Mouse (Mus musculus): ENCODE data around the gene Epha8. TPM values are rescaled to one million over a fixed set of nuclear protein-coding genes. Genes with fewer than 3 reads are reported as not detected.

Gene Epha8
- polyA plus RNA-seq, 1 experiment, result 0.48 TPM

- Histone ChIP-seq H3K36me3 (replicated peaks; ENCODE audit: low read length) (peaks cover 22% of the 10 kb centered on the region), H3K4me1 (peaks cover 10% of the 10 kb centered on the region), H3K4me3 (replicated peaks) (no peak overlapping the region), H3K9me3 (no peaks in the 10 kb centered on the region), H3K27me3 (replicated peaks) (peaks cover 57% of the 10 kb centered on the region)
- TF ChIP-seq GATA1 (IDR thresholded peaks at IDR 0.05; ENCODE audit: borderline replicate concordance, low read length) (no peak), FLI1 (IDR thresholded peaks at IDR 0.05; ENCODE audit: low read length) (no peak)
These were observed 20.6 kb upstream of the Epha8 start for GRCm38 (mm10) chr4:136977244-136977643.

DNA sequence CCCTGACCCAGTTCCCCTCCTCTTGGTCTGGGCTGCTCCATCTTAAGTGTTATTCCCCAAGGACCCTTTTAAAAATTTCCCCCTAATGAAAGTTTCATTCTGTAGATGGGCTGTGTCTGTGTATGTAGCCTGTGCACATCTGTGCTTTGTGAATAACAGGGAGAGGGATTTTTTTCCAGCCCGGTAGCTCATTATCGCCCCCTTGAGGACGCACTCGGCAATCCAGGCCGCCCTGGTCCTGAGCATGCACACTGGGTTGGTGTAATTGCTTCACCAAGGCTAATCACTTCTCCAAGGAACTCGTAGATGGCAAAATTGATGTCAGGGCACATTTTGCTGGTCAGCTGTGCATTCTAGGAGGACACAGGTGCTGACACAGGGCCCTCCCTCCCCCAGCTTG lies 14.3 kb upstream of the Epha8 start:
- TF ChIP-seq FLI1 (IDR thresholded peaks at IDR 0.05; ENCODE audit: low read length) (no peak), GATA1 (IDR thresholded peaks at IDR 0.05; ENCODE audit: borderline replicate concordance, low read length) (no peak)

GRCm38 (mm10) chr4:136969503-136970276 lies 13.1 kb upstream of the Epha8 start:
- Histone ChIP-seq H3K36me3 (replicated peaks; ENCODE audit: low read length) (no peaks in the 10 kb centered on the region), H3K4me1 (peaks cover 12% of the 10 kb centered on the region; the same call in 1 of the 2 replicates), H3K27me3 (replicated peaks) (peaks cover 89% of the 10 kb centered on the region), H3K4me3 (replicated peaks) (no peak overlapping the region), H3K9me3 (no peaks in the 10 kb centered on the region)
- TF ChIP-seq FLI1 (IDR thresholded peaks at IDR 0.05; ENCODE audit: low read length), result no peak
- no peak for TF ChIP-seq GATA1 (IDR thresholded peaks at IDR 0.05; ENCODE audit: borderline replicate concordance, low read length)

More for the DNA sequence above, 14.3 kb upstream of the Epha8 start:
- Histone ChIP-seq H3K4me3 (replicated peaks) (no peak overlapping the region), H3K27me3 (replicated peaks) (peaks cover 88% of the 10 kb centered on the region), H3K36me3 (replicated peaks; ENCODE audit: low read length) (no peaks in the 10 kb centered on the region), H3K4me1 (peaks cover 3% of the 10 kb centered on the region; the same call in 1 of the 2 replicates), H3K9me3 (no peaks in the 10 kb centered on the region)

DNA sequence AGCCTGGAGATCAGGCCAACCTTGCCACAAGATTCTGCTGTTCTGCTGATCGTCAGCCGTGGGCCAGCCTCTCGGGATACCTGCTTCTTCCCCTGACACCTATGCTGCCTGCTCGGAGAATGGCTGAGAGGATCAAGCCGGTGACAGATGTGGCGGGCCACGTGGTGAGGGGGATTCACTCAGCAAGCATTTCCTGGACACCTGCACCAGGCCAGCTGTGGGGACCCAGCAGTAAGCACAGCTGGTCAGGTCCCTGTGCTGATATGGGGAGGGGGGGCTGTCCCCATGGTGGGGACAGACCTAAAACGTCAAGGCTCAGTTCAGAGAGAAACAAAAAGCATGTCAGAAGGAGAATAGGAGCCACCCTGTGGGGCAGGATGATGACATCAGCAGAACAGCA lies 12.5 kb upstream of the Epha8 start:
- peaks cover 89% of the 10 kb centered on the region for H3K27me3 ChIP-seq (replicated peaks)

DNA sequence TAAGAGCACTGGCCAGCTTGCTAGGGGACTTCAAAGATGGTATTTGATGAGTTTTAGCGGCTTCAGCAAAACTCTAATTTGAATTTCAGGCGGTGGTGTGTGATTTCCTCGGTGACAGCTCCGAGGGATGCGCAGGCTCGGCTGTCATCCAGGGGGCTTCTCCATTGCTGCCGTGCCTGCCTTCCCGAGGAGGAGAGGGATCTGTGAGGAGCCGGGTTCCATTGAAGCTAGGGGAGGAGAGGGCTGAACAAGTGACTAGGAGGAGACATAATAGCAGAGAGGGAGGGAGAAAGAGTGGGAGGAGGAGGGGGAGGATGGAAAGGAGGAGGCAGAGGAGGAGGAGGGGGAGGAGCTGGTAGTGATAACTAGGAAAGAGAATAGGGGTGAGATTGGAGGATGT lies 10.9 kb upstream of the Epha8 start:
- H3K27me3 ChIP-seq (replicated peaks), result peaks cover 93% of the 10 kb centered on the region
- no peaks in the 10 kb centered on the region for H3K9me3 ChIP-seq
- no peak overlapping the region for H3K4me3 ChIP-seq (replicated peaks)
- peaks cover 12% of the 10 kb centered on the region; the same call in 1 of the 2 replicates for H3K4me1 ChIP-seq
- H3K36me3 ChIP-seq (replicated peaks; ENCODE audit: low read length), result no peaks in the 10 kb centered on the region
- TF ChIP-seq FLI1 (IDR thresholded peaks at IDR 0.05; ENCODE audit: low read length) (no peak), GATA1 (IDR thresholded peaks at IDR 0.05; ENCODE audit: borderline replicate concordance, low read length) (no peak)

More for the DNA sequence above, 12.5 kb upstream of the Epha8 start:
- TF ChIP-seq GATA1 (IDR thresholded peaks at IDR 0.05; ENCODE audit: borderline replicate concordance, low read length) (no peak), FLI1 (IDR thresholded peaks at IDR 0.05; ENCODE audit: low read length) (no peak)
- Histone ChIP-seq H3K9me3 (no peaks in the 10 kb centered on the region), H3K4me1 (peaks cover 12% of the 10 kb centered on the region; the same call in 1 of the 2 replicates), H3K36me3 (replicated peaks; ENCODE audit: low read length) (no peaks in the 10 kb centered on the region), H3K4me3 (replicated peaks) (no peak overlapping the region)

DNA sequence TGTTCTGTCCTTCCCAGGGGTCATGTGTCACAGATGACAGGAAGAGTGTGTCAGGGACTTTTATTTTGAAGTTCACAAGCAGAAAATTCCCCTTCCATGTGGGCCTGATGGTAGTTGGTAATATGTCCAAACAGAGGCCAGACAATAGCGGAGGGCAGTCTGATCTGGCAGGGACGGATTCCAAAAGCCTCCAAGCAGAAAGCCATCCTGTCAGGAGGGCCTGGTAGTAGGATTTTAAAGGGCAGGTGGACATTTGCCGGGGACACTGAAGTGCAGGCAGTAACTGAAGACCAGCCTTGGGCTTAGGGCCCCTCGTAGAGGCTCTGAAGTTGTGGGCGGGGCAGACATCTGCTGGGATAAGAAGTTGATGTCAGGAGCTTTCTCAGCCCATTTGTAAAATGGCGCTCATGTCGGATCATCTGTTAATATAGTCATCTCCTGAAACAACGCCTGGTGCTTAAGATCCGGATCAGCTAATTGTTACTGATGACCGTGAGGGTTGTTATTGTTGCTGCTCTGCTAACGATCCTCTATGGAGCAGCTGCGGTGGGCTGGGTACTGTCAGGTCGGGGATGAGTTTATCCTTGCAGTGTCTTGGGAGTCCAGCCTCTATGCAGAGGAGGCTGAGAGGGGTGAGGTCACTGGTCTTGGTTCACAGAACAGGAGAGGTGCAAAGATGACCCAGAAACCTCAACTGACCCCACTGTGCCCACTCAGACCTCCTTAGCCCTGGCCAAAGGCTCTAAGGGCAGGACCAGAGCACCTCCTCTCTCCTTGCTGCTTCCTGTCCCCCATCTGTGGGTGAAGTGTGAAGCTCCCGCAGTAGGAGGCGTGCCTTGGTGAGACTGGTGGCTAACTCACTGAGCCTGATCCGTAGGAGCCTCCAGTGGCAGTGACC lies 10.1 kb upstream of the Epha8 start:
- Histone ChIP-seq H3K36me3 (replicated peaks; ENCODE audit: low read length) (no peaks in the 10 kb centered on the region), H3K9me3 (no peaks in the 10 kb centered on the region), H3K27me3 (replicated peaks) (peaks cover 96% of the 10 kb centered on the region), H3K4me3 (replicated peaks) (no peak overlapping the region), H3K4me1 (peaks cover 12% of the 10 kb centered on the region; the same call in 1 of the 2 replicates)
- TF ChIP-seq GATA1 (IDR thresholded peaks at IDR 0.05; ENCODE audit: borderline replicate concordance, low read length) (no peak), FLI1 (IDR thresholded peaks at IDR 0.05; ENCODE audit: low read length) (no peak)

GRCm38 (mm10) chr4:136964990-136965421 lies 8.4 kb upstream of the Epha8 start:
- TF ChIP-seq FLI1 (IDR thresholded peaks at IDR 0.05; ENCODE audit: low read length), result no peak
- no peak for TF ChIP-seq GATA1 (IDR thresholded peaks at IDR 0.05; ENCODE audit: borderline replicate concordance, low read length)
- H3K4me1 ChIP-seq, result peaks cover 12% of the 10 kb centered on the region; the same call in 1 of the 2 replicates
- no peaks in the 10 kb centered on the region for H3K36me3 ChIP-seq (replicated peaks; ENCODE audit: low read length)
- H3K4me3 ChIP-seq (replicated peaks), result no peak overlapping the region
- no peaks in the 10 kb centered on the region for H3K9me3 ChIP-seq
- H3K27me3 ChIP-seq (replicated peaks), result peaks cover 94% of the 10 kb centered on the region

- TF ChIP-seq GATA1 (IDR thresholded peaks at IDR 0.05; ENCODE audit: borderline replicate concordance, low read length), result no peak
- no peak for TF ChIP-seq FLI1 (IDR thresholded peaks at IDR 0.05; ENCODE audit: low read length)
- Histone ChIP-seq H3K9me3 (no peaks in the 10 kb centered on the region), H3K4me3 (replicated peaks) (no peak overlapping the region), H3K27me3 (replicated peaks) (peaks cover 91% of the 10 kb centered on the region), H3K4me1 (peaks cover 12% of the 10 kb centered on the region; the same call in 1 of the 2 replicates), H3K36me3 (replicated peaks; ENCODE audit: low read length) (no peaks in the 10 kb centered on the region)
These were observed 5.8 kb upstream of the Epha8 start for GRCm38 (mm10) chr4:136962447-136962846.

DNA sequence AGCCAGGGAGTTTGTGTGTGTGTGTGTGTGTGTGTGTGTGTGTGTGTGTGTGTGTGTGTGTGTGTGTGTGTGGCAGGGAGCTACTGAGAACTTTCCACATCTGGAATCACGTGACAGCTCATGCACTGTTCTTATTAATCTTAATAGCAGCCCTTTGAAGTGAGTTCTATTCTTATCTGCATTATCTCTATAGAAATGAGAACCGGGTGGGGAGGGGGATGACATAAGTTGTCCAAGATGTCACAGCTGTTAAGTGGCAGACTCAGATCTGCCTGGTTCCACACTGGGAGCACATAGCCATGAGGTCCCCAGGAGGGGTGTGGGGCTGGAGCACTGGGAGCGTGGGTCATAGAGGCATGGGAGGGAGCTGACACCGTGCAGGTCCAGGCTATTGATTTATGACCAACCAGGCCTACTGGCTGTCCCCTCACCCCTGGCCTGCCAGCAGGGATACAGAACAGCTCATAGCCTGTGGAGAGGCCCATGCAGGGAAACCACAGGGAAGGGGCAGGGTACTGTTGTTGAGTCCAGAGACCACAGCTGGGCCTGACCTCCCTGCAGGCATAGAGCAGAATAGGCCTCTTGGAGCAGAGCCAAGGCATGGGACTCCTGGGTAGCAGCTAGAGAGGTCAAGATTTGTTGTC lies 5.1 kb upstream of the Epha8 start:
- H3K36me3 ChIP-seq (replicated peaks; ENCODE audit: low read length), result no peaks in the 10 kb centered on the region
- peaks cover 91% of the 10 kb centered on the region for H3K27me3 ChIP-seq (replicated peaks)
- no peak for TF ChIP-seq GATA1 (IDR thresholded peaks at IDR 0.05; ENCODE audit: borderline replicate concordance, low read length)
- TF ChIP-seq FLI1 (IDR thresholded peaks at IDR 0.05; ENCODE audit: low read length), result no peak
- no peak overlapping the region for H3K4me3 ChIP-seq (replicated peaks)
- no peaks in the 10 kb centered on the region for H3K9me3 ChIP-seq
- peaks cover 12% of the 10 kb centered on the region; the same call in 1 of the 2 replicates for H3K4me1 ChIP-seq

Measured in megakaryocyte, embryonic 14.5 days (primary cell).